In genomic region chr6:88517701-88518403, GRCm38 (mm10) we compare ENCODE assay signal across 8 mouse cellular contexts. TPM values are rescaled to one million over a fixed set of nuclear protein-coding genes. Genes with fewer than 3 reads are reported as not detected.
DNase-seq lines count a peak whose midpoint lies in the region; ATAC-seq and TF ChIP-seq lines count a peak whose summit lies in the region.

No protein-coding gene starts in this region.

- no peak for TF ChIP-seq CTCF in C2C12 (IDR thresholded peaks at IDR 0.05; ENCODE audit: control insufficient read depth, insufficient read depth, insufficient read length)
- TF ChIP-seq CTCF in intestine, postnatal 0 days (IDR thresholded peaks at IDR 0.05; ENCODE audit: low read depth) = no peak
- TF ChIP-seq CTCF in olfactory bulb, adult 2 months (IDR thresholded peaks at IDR 0.05; ENCODE audit: insufficient read depth, low read depth, low read length) = no peak

- peak overlapping the region; percentile 94 for H3ac ChIP-seq in C2C12 (ENCODE audit: control insufficient read depth, insufficient read length, low read depth)

- H3K9ac ChIP-seq in embryonic facial prominence, embryonic 14.5 days (ENCODE audit: low read depth, low read length) = peak overlapping the region; percentile 99
- H3K9ac ChIP-seq in intestine, postnatal 0 days (ENCODE audit: low read depth, low read length) = peak overlapping the region; percentile 90

- DNase-seq in heart, adult 8-10 months (ENCODE audit: low spot score) = peak; percentile 21
- DNase-seq in heart, adult 11 months = no peak
- DNase-seq in embryonic facial prominence, embryonic 14.5 days (ENCODE audit: low spot score) = peak; percentile 27
- no peak for DNase-seq in urinary bladder, adult 18-20 months (ENCODE audit: low spot score in 2 of 2)
- no peak for DNase-seq in yolk sac, embryonic 10.5 days (ENCODE audit: low spot score)

- ATAC-seq in embryonic facial prominence, embryonic 14.5 days (ENCODE audit: low read depth) = no peak
- ATAC-seq in intestine, postnatal 0 days = no peak

- peaks cover 54% of the 10 kb centered on the region for H3K79me3 ChIP-seq in C2C12 (ENCODE audit: low read depth)

- peak overlapping the region; percentile 90 for H3K27ac ChIP-seq in embryonic facial prominence, embryonic 14.5 days (replicated peaks; ENCODE audit: low read depth, low read length)
- H3K27ac ChIP-seq in intestine, postnatal 0 days (ENCODE audit: low read depth, low read length) = peak overlapping the region; percentile 90
- no peak overlapping the region for H3K27ac ChIP-seq in olfactory bulb, adult 2 months (ENCODE audit: insufficient read depth, low read depth, low read length)

- H3K9me3 ChIP-seq in embryonic facial prominence, embryonic 14.5 days (ENCODE audit: control insufficient read depth, low read length) = no peaks in the 10 kb centered on the region
- no peaks in the 10 kb centered on the region for H3K9me3 ChIP-seq in intestine, postnatal 0 days (ENCODE audit: control insufficient read depth)

- H3K4me1 ChIP-seq in embryonic facial prominence, embryonic 14.5 days (ENCODE audit: control insufficient read depth, insufficient read depth, low read length) = peaks cover 14% of the 10 kb centered on the region
- no peaks in the 10 kb centered on the region for H3K4me1 ChIP-seq in intestine, postnatal 0 days (replicated peaks; ENCODE audit: control insufficient read depth, insufficient read depth, low read length)
- H3K4me1 ChIP-seq in olfactory bulb, adult 2 months (ENCODE audit: control insufficient read depth, insufficient read depth, low read length) = peaks cover 10% of the 10 kb centered on the region

- H3K4me2 ChIP-seq in embryonic facial prominence, embryonic 14.5 days (ENCODE audit: low read depth, low read length) = peak overlapping the region; percentile 89
- H3K4me2 ChIP-seq in intestine, postnatal 0 days (replicated peaks; ENCODE audit: low read depth) = peak overlapping the region; percentile 80

- TF ChIP-seq POLR2A in olfactory bulb, adult 2 months (IDR thresholded peaks at IDR 0.05; ENCODE audit: insufficient read depth, low read depth, low read length) = no peak

- peak overlapping the region; percentile 97 for H3K4me3 ChIP-seq in C2C12 (ENCODE audit: insufficient read depth, poor library complexity, severe bottlenecking)
- peak overlapping the region; percentile 98 for H3K4me3 ChIP-seq in embryonic facial prominence, embryonic 14.5 days (ENCODE audit: low read depth, low read length)
- peak overlapping the region; percentile 91 for H3K4me3 ChIP-seq in intestine, postnatal 0 days (ENCODE audit: low read depth, low read length)
- peak overlapping the region; percentile 96 for H3K4me3 ChIP-seq in olfactory bulb, adult 2 months (ENCODE audit: insufficient read depth, low read depth, low read length)

- no peaks in the 10 kb centered on the region for H3K27me3 ChIP-seq in C2C12 (ENCODE audit: control insufficient read depth, insufficient read depth, insufficient read length)
- no peaks in the 10 kb centered on the region for H3K27me3 ChIP-seq in embryonic facial prominence, embryonic 14.5 days (replicated peaks; ENCODE audit: control insufficient read depth, insufficient read depth, low read length)
- H3K27me3 ChIP-seq in intestine, postnatal 0 days (replicated peaks; ENCODE audit: control insufficient read depth, insufficient read depth, low read length) = no peaks in the 10 kb centered on the region

- peaks cover 58% of the 10 kb centered on the region for H3K79me2 ChIP-seq in C2C12 (ENCODE audit: control insufficient read depth, insufficient read depth)

- peaks cover 43% of the 10 kb centered on the region for H3K36me3 ChIP-seq in C2C12 (ENCODE audit: control insufficient read depth, insufficient read depth)
- H3K36me3 ChIP-seq in embryonic facial prominence, embryonic 14.5 days (ENCODE audit: control insufficient read depth, insufficient read depth, low read length) = peaks cover 33% of the 10 kb centered on the region
- peaks cover 32% of the 10 kb centered on the region for H3K36me3 ChIP-seq in intestine, postnatal 0 days (ENCODE audit: control insufficient read depth, insufficient read depth)

- WGBS in embryonic facial prominence, embryonic 14.5 days = 9% methylated on average over 18 of the region's 18 CpGs
- 6% methylated on average over 18 of the region's 18 CpGs for WGBS in intestine, postnatal 0 days
- 5% methylated on average over 18 of the region's 18 CpGs for WGBS in olfactory bulb, adult 2 months

TF ChIP-seq in C2C12, 6 proteins besides CTCF, POLR2A, EP300 and RAD21:
- no peak for TF ChIP-seq MYOG (IDR thresholded peaks at IDR 0.05; ENCODE audit: control insufficient read depth, extremely low read depth, insufficient read length)
- no peak for TF ChIP-seq CEBPB (IDR thresholded peaks at IDR 0.05; ENCODE audit: low read depth)
- TF ChIP-seq USF1 (IDR thresholded peaks at IDR 0.05; ENCODE audit: low read depth) = no peak
- TF ChIP-seq MYOD1 (IDR thresholded peaks at IDR 0.05; ENCODE audit: control insufficient read depth, insufficient read length, low read depth) = no peak
- no peak for TF ChIP-seq MAX (IDR thresholded peaks at IDR 0.05)
- no peak for TF ChIP-seq FOSL1 (IDR thresholded peaks at IDR 0.05; ENCODE audit: insufficient read depth, low read length, poor library complexity, severe bottlenecking)

RNA-seq across cellular contexts. Expression of gene Sec61a1, which starts 0.9 kb away (rescaled TPM):
- total RNA-seq in heart, adult 8-10 months (2022) = 10 to 100 TPM; 35.1 to 41.5 (median 39.3) TPM
- 167 TPM for polyA plus RNA-seq in C2C12 (2012; fragmentation: generic; extraction: Trizol)
- polyA plus RNA-seq in embryonic facial prominence, embryonic 14.5 days (2014; fragmentation: Nextera tagmentation; extraction: Ambion mirVana) = 268 and 278 TPM in 2 replicates
- polyA plus RNA-seq in intestine, postnatal 0 days (2015; fragmentation: Nextera tagmentation; extraction: Ambion mirVana) = 126 and 129 TPM in 2 replicates
- not detected in 2 replicates for polyA plus RNA-seq in olfactory bulb, adult 2 months (2012; ENCODE audit: insufficient read depth, insufficient read length, low replicate concordance, missing spikeins)

RNA-seq across cellular contexts. Expression of gene Ruvbl1, which starts 52.6 kb away (rescaled TPM):
- 10 to 100 TPM; 14.2 to 19.8 (median 16.7) TPM for total RNA-seq in heart, adult 8-10 months (2022)
- 105 TPM for polyA plus RNA-seq in C2C12 (2012; fragmentation: generic; extraction: Trizol)
- 118 and 131 TPM in 2 replicates for polyA plus RNA-seq in embryonic facial prominence, embryonic 14.5 days (2014; fragmentation: Nextera tagmentation; extraction: Ambion mirVana)
- polyA plus RNA-seq in intestine, postnatal 0 days (2015; fragmentation: Nextera tagmentation; extraction: Ambion mirVana) = 27.0 and 30.6 TPM in 2 replicates
- not detected in 2 replicates for polyA plus RNA-seq in olfactory bulb, adult 2 months (2012; ENCODE audit: insufficient read depth, insufficient read length, low replicate concordance, missing spikeins)

Comparison
In these comparisons a context has a peak if more than half of its experiments do, and no peak if none do; other contexts are left out.
1. DNase-seq: peak in heart, adult 8-10 months (single experiment) and embryonic facial prominence, embryonic 14.5 days (single experiment); none in heart, adult 11 months (single experiment), urinary bladder, adult 18-20 months (0 of 2) and yolk sac, embryonic 10.5 days (single experiment).
2. RNA of gene Sec61a1, which starts 0.9 kb away (polyA plus RNA-seq): 268 to 278 TPM in embryonic facial prominence, embryonic 14.5 days, 167 TPM in C2C12 (single experiment) and 126 to 129 TPM in intestine, postnatal 0 days; not detected in olfactory bulb, adult 2 months; every median in the first group is over 100 times any median in the second.
3. RNA of gene Ruvbl1, which starts 52.6 kb away (polyA plus RNA-seq): 118 to 131 TPM in embryonic facial prominence, embryonic 14.5 days, 105 TPM in C2C12 (single experiment) and 27.0 to 30.6 TPM in intestine, postnatal 0 days; not detected in olfactory bulb, adult 2 months; every median in the first group is over 10 times any median in the second.
4. Peak in every context shown above with its lines, with median percentiles within 50 percentile points of each other: H3K4me3 ChIP-seq.